Mouse (Mus musculus) cerebellum, adult 2 months (tissue): ENCODE results near the gene Lgals9.

ENCODE experiments used
- CTCF ChIP-seq: fragments of 200-500 bp; IDR thresholded peaks from 2 replicates; pipeline ENCODE4 v1.5.1; 2011; ENCODE audit warnings: low read depth, mild to moderate bottlenecking, control low read depth, low read length, moderate library complexity, borderline replicate concordance; ENCODE audit not compliant: insufficient read depth
- POLR2A ChIP-seq: fragments of 200-500 bp; IDR thresholded peaks from 2 replicates; pipeline ENCODE4 v1.6.1; 2011; ENCODE audit warnings: low read length, control low read depth, borderline replicate concordance; ENCODE audit not compliant: insufficient read depth

DNA sequence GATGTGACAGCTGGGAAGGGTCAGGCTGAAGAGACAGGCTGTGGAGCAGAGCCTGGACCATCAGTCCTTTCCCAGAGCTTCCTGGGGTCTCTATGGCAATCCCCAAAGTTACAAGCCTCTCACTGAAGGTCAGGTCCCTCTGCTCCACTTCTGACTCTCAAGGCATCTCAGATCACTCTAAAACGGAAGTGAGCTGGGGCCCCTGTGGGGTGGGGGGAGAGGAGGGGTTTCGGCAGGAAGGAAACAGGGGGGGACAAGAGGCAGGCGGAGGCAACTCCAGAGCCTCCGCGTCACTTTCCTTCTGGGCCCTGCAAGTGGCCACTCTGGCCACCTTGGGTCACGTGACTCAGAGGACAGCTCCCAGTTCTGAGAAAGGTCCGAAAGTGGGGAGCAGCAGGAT is 38.6 kb upstream of the Lgals9 start:
- TF ChIP-seq CTCF (no peak), POLR2A (no peak)
